Mouse (Mus musculus) liver, embryonic 11.5 days (tissue): ENCODE measurements at regions not wholly inside any gene's neighbourhood (a gene's known extent, or its start where the extent isn't known, plus 50 kb on each side); places are given as distances from the start of the nearest gene placed in this dataset.

Experiments used
- ATAC-seq: fragments of 200-750 bp; cut with Nextera tagmentation; replicated peaks from 2 replicates; pipeline ENCODE4 v1.8.0; 2017; ENCODE audit warnings: moderate number of reproducible peaks, mild to moderate bottlenecking, moderate TSS enrichment, moderate library complexity; ENCODE audit not compliant: low FRiP score
- DNase-seq: peaks from one replicate; pipeline ENCODE4 v3.0.0-alpha.2; 2017; ENCODE audit warnings: low spot score
- H3K27ac ChIP-seq: fragments of 300-500 bp; sonication (generic); 2 replicates; pipeline ENCODE4 v1.5.1; 2014; ENCODE audit warnings: mild to moderate bottlenecking, low read depth, low read length, control low read depth
- H3K27me3 ChIP-seq: fragments of 300-500 bp; sonication (generic); replicated peaks from 2 replicates; pipeline ENCODE4 v1.6.1; 2014; ENCODE audit warnings: low read length, mixed read lengths; ENCODE audit not compliant: control insufficient read depth, insufficient read depth
- H3K36me3 ChIP-seq: fragments of 300-500 bp; sonication (generic); 2 replicates; pipeline ENCODE4 v1.6.1; 2014; ENCODE audit warnings: mild to moderate bottlenecking, low read length, moderate library complexity, mixed read lengths; ENCODE audit not compliant: control insufficient read depth, insufficient read depth
- H3K4me1 ChIP-seq: fragments of 300-500 bp; sonication (generic); replicated peaks from 2 replicates; pipeline ENCODE4 v1.6.1; 2014; ENCODE audit warnings: low read length, mixed read lengths; ENCODE audit not compliant: control insufficient read depth, insufficient read depth
- H3K4me2 ChIP-seq: fragments of 300-500 bp; sonication (generic); 2 replicates; pipeline ENCODE4 v1.6.1; 2014; ENCODE audit warnings: mild to moderate bottlenecking, control low read depth, moderate library complexity
- H3K4me3 ChIP-seq: fragments of 300-500 bp; sonication (generic); 2 replicates; pipeline ENCODE4 v1.5.1; 2014; ENCODE audit warnings: low read depth, low read length, control low read depth
- H3K9ac ChIP-seq: fragments of 300-500 bp; sonication (generic); 2 replicates; pipeline ENCODE4 v1.6.1; 2014; ENCODE audit warnings: low read depth, low read length, control low read depth
- H3K9me3 ChIP-seq: fragments of 300-500 bp; sonication (generic); 2 replicates; pipeline ENCODE4 v1.6.1; 2016; ENCODE audit warnings: low read length, inconsistent platforms, mixed read lengths; ENCODE audit not compliant: control insufficient read depth
- WGBS: fragments of 180-500 bp; shearing (Covaris S2); extraction: QIAGEN DNeasy Blood & Tissue Kit; methylation state at CpG from one replicate; pipeline ENCODE4 v1.1.7; 2014; 5-methylcytosine and 5-hydroxymethylcytosine counted together

DNA sequence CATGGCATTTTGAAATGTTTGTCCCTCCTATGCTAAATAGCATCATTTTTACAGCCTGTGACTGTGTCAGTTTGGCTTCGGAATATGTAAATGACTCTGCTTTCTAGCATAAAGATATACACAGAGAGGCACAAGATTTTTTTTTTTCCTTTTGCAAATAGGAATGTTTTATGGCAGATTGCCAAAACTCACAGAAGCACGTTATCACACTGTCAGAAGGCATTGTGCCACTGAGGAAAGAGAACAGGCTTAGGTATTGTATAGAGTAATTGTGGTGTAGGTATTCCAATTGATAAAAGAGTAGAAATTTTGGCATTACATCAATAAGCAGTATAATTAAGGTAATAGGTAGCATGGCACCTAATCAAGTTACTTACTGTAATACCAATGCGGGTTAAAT is 988.5 kb upstream of the Tenm2 start:
- WGBS: 77% methylated on average over 3 of the region's 3 CpGs
- H3K27me3 ChIP-seq: no peaks in the 10 kb centered on the region
- no peaks in the 10 kb centered on the region for H3K4me1 ChIP-seq
- no peaks in the 10 kb centered on the region for H3K36me3 ChIP-seq
- no peak overlapping the region for H3K4me2 ChIP-seq
- H3K4me3 ChIP-seq: no peak overlapping the region
- DNase-seq: no peak
- no peak overlapping the region for H3K9ac ChIP-seq
- no peak overlapping the region for H3K27ac ChIP-seq
- no peaks in the 10 kb centered on the region for H3K9me3 ChIP-seq
- no peak for ATAC-seq

DNA sequence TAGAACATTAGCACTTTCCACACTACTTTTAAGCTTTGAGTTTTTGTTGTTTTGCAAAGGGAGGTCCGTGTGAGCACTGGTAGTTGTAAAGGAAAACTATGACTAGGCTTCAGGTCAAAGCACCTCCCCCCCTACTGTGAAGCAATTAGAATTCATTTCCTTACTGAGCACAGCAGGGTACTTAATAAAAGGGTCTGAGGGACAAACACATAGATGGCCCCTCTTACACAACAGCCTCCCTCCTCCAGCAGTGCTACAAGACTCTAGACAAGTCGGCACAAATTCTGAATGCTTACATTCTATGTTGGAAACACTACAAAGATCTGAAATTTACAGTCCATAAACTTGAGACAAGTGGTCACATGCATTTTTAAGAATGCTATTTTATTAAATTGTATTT is 967.6 kb upstream of the Tenm2 start:
- Histone ChIP-seq H3K9ac (no peak overlapping the region), H3K27ac (no peak overlapping the region), H3K27me3 (no peaks in the 10 kb centered on the region), H3K4me3 (no peak overlapping the region), H3K9me3 (no peaks in the 10 kb centered on the region), H3K4me1 (no peaks in the 10 kb centered on the region), H3K36me3 (no peaks in the 10 kb centered on the region), H3K4me2 (no peak overlapping the region)
- no peak for ATAC-seq
- 54% methylated on average over 2 of the region's 2 CpGs for WGBS
- no peak for DNase-seq

DNA sequence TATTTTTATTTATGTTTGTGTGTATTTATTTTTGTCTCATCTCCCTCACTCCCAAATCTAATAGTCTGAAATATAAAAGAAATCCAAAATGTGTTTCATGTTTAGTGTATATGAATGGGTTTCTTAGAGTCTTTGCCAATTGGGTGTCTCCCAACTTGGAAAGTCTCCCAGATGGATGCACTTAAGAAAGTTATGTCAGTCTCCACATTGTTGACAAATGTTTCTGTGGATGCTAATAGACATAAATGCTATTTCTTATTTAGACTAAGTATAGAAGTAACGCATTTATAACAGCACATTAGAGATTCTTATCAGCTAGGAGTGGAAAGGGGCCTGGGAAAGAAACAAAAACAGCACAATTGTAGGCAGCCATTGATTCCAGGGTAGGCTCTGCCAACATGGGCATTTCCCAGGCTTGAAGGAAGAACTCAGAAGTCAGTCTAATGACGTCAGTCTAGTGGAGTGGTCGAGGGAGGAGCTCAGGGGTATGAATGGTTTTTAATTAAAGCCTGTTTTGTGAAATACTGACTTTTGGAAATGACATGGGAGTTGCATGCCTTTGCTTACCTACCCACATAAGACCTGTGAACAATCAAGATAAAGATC is 965.5 kb upstream of the Tenm2 start:
- no peaks in the 10 kb centered on the region for H3K9me3 ChIP-seq
- no peak overlapping the region for H3K4me3 ChIP-seq
- no peak overlapping the region for H3K4me2 ChIP-seq
- H3K27ac ChIP-seq: no peak overlapping the region
- no peak for ATAC-seq
- no peaks in the 10 kb centered on the region for H3K4me1 ChIP-seq
- WGBS: 76% methylated on average over 3 of the region's 3 CpGs
- H3K27me3 ChIP-seq: no peaks in the 10 kb centered on the region
- H3K9ac ChIP-seq: no peak overlapping the region
- H3K36me3 ChIP-seq: no peaks in the 10 kb centered on the region
- no peak for DNase-seq

DNA sequence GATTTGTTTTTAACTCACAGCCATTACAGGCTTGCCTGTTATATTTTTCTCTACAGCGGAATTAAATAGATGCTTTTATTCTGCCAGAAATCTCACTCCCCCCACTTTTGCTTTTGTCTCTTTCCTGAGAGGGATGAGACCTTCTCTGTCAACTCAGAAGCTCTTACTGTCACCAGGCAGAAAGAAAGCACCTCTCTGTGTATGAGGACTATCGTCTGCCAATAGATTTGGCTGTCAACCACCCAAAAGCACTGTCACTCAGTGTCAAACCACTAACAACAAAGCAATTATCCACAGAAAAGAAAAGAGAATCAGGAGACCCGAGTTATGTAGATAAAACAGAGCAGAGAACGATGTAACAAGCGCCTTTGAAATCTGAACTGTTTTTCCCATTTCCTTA is 958.0 kb upstream of the Tenm2 start:
- no peaks in the 10 kb centered on the region for H3K9me3 ChIP-seq
- no peak overlapping the region for H3K9ac ChIP-seq
- H3K27ac ChIP-seq: no peak overlapping the region
- ATAC-seq (no peak), DNase-seq (no peak)
- H3K27me3 ChIP-seq: no peaks in the 10 kb centered on the region
- no peak overlapping the region for H3K4me3 ChIP-seq
- H3K36me3 ChIP-seq: no peaks in the 10 kb centered on the region
- H3K4me2 ChIP-seq: no peak overlapping the region
- WGBS: 76% methylated on average over 5 of the region's 5 CpGs
- no peaks in the 10 kb centered on the region for H3K4me1 ChIP-seq

DNA sequence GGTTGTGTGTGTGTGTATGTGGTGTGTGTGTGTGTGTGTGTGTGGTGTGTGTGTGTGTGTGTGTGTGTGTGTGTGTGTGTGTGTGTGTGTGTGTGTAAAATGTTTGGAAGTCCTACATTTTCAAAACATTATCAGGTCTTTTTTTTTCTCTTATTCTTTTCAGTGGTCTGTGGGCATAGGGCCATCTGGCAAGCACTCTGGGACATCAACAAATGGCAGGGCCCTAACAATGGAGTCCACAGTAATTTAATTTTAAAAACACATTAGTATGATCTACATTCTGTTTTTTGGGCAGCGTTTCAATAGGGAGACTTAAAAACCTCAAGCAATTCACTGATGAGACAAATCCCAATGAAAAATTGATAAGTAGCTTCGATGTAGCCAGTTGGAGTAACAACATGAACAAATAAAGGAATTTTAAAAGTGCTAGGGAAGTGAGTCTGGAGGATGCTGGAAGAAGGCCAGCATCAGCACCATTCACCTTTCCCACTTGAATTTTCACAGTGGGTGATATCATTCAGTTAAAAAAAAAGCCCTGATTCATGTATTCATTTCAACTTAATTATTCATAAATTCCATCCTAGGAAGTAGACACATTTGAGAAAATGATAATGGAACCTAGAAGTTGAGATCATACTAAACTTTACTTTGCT is 956.3 kb upstream of the Tenm2 start:
- 66% methylated on average over 2 of the region's 2 CpGs for WGBS
- DNase-seq (no peak), ATAC-seq (no peak)
- H3K4me1 ChIP-seq: no peaks in the 10 kb centered on the region
- H3K4me2 ChIP-seq: no peak overlapping the region
- H3K36me3 ChIP-seq: no peaks in the 10 kb centered on the region
- no peak overlapping the region for H3K27ac ChIP-seq
- H3K9ac ChIP-seq: no peak overlapping the region
- H3K27me3 ChIP-seq: no peaks in the 10 kb centered on the region
- no peaks in the 10 kb centered on the region for H3K9me3 ChIP-seq
- H3K4me3 ChIP-seq: no peak overlapping the region

DNA sequence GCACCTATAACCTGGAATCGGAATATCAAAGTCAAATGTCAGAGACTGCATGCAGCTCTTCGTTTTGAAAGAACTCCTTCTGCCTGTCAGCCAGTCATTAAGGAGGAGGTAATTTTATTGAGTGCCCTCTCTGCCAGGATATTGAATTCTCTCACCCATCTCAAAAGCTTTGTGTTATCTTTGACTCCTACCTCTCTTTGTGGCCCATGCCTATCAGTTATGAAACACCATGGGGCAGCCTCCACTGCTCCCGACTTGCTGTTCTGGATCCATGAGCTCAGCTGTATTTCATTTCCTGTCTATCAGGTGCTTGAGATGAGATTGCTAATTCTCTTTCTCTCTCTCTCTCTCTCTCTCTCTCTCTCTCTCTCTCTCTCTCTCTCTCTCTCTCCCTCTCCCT is 955.7 kb upstream of the Tenm2 start:
- no peaks in the 10 kb centered on the region for H3K36me3 ChIP-seq
- no peaks in the 10 kb centered on the region for H3K9me3 ChIP-seq
- DNase-seq (no peak), ATAC-seq (no peak)
- WGBS: 71% methylated on average over 3 of the region's 3 CpGs
- no peak overlapping the region for H3K4me2 ChIP-seq
- no peaks in the 10 kb centered on the region for H3K27me3 ChIP-seq
- H3K27ac ChIP-seq: no peak overlapping the region
- H3K9ac ChIP-seq: no peak overlapping the region
- no peak overlapping the region for H3K4me3 ChIP-seq
- no peaks in the 10 kb centered on the region for H3K4me1 ChIP-seq

DNA sequence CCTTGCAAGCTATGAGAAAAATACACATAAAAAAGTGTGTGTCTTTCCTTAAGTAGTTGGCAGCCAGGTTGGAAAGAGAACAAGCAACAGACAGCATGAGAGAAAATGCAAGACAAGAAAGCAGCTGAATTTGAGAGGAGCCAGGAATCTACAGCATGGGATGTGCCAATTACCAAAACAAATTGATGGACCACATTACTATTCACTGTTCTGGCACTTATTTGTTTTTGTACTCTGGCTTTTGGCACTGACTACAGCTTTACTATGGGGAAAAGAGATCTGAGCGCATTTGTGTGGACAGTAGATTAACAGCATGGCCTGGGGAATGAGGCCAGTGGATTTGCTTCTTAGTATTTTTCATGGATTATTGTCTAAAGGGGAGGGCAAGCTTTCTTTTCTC is 935.0 kb upstream of the Tenm2 start:
- Histone ChIP-seq H3K9ac (no peak overlapping the region), H3K36me3 (no peaks in the 10 kb centered on the region), H3K4me1 (no peaks in the 10 kb centered on the region), H3K27ac (no peak overlapping the region), H3K4me2 (no peak overlapping the region), H3K27me3 (no peaks in the 10 kb centered on the region), H3K4me3 (no peak overlapping the region), H3K9me3 (no peaks in the 10 kb centered on the region)
- 78% methylated on average over 1 of the region's 1 CpGs for WGBS
- ATAC-seq: no peak
- DNase-seq: no peak

DNA sequence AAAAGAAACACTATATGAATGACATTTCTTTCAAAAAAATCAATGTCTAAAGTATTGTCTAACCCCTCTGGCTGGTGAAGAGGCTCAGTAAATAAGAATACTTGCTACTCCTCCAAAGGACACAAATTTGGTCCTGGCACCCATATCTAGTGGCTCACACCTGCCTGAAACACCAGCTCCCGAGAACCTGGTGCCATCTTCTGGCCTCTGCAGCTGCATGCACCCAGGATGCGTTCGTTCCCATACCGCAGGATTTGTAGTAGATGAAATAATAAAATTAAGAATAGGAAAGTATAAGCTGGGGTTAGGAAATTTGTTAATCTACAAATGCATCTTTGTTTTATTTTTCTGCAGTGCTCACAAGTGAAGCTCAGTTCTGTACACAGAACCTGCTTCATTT is 922.5 kb upstream of the Tenm2 start:
- H3K4me3 ChIP-seq: no peak overlapping the region
- no peaks in the 10 kb centered on the region for H3K27me3 ChIP-seq
- no peak overlapping the region for H3K4me2 ChIP-seq
- WGBS: 75% methylated on average over 4 of the region's 4 CpGs
- no peaks in the 10 kb centered on the region for H3K36me3 ChIP-seq
- no peak overlapping the region for H3K27ac ChIP-seq
- DNase-seq: no peak
- ATAC-seq: no peak
- no peak overlapping the region for H3K9ac ChIP-seq
- no peaks in the 10 kb centered on the region for H3K9me3 ChIP-seq
- H3K4me1 ChIP-seq: no peaks in the 10 kb centered on the region

DNA sequence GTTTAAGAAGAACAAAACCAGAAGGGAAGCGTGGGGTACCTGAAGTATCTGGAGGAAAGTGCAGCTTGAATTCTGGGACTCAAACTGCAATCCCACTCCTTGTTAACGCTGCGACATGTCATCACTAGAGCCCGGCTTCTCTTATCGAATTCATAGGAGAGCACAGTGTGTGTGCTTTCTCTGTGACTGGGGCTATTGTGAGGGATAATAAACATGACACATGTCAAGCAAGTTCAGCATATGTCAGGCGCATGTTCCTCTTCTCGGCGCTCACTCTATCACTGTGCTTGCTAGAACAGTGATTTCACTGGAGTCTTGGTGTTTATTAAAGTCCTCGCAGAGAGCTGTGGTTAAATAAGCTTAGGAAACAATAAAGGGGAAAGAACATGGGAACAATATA is 921.2 kb upstream of the Tenm2 start:
- Histone ChIP-seq H3K27ac (no peak overlapping the region), H3K9ac (no peak overlapping the region), H3K36me3 (no peaks in the 10 kb centered on the region), H3K9me3 (no peaks in the 10 kb centered on the region), H3K4me2 (no peak overlapping the region), H3K4me1 (no peaks in the 10 kb centered on the region), H3K27me3 (no peaks in the 10 kb centered on the region), H3K4me3 (no peak overlapping the region)
- ATAC-seq (no peak), DNase-seq (no peak)
- 79% methylated on average over 9 of the region's 9 CpGs for WGBS
